Mouse (Mus musculus) layer of hippocampus, postnatal 14 days (tissue): ENCODE measurements at regions not wholly inside any gene's neighbourhood (a gene's known extent, or its start where the extent isn't known, plus 50 kb on each side); places are given as distances from the start of the nearest gene placed in this dataset.

Experiments used
- DNase-seq, 2 experiments: peaks; one replicate each; pipeline ENCODE4 v3.0.0; 2021 to 2022; ENCODE audit warnings: low spot score in 2 of 2, mixed read lengths in 1 of 2

- no peak for DNase-seq
Measured at GRCm38 (mm10) chr14:58822938-58823337, 319.8 kb downstream of the 1700129C05Rik start.

- peak in 1 of 2 experiments; percentile 11 for DNase-seq
Measured at GRCm38 (mm10) chr14:58817961-58818504, 324.7 kb downstream of the 1700129C05Rik start.

GRCm38 (mm10) chr14:58816540-58816876 is 326.2 kb downstream of the 1700129C05Rik start:
- DNase-seq: no peak

GRCm38 (mm10) chr14:58815616-58816539 is 326.8 kb downstream of the 1700129C05Rik start:
- DNase-seq: no peak

- no peak for DNase-seq
Measured at GRCm38 (mm10) chr14:58812585-58812984, 330.1 kb downstream of the 1700129C05Rik start.

- DNase-seq: no peak
Measured at GRCm38 (mm10) chr14:58801402-58801861, 341.3 kb downstream of the 1700129C05Rik start.

- no peak for DNase-seq
Measured at GRCm38 (mm10) chr14:58788190-58788945, 354.3 kb downstream of the 1700129C05Rik start.

- no peak for DNase-seq
Measured at GRCm38 (mm10) chr14:58787618-58788017, 355.1 kb downstream of the 1700129C05Rik start.

- DNase-seq: peak; percentile 9 to 12
Measured at GRCm38 (mm10) chr14:58786791-58787491, 355.8 kb downstream of the 1700129C05Rik start.

GRCm38 (mm10) chr14:58783201-58783600 is 359.5 kb downstream of the 1700129C05Rik start:
- DNase-seq: no peak

- no peak for DNase-seq
Measured at GRCm38 (mm10) chr14:58780306-58780705, 362.4 kb downstream of the 1700129C05Rik start.

GRCm38 (mm10) chr14:58778675-58779074 is 364.0 kb downstream of the 1700129C05Rik start:
- no peak for DNase-seq

GRCm38 (mm10) chr14:58761291-58761690 is 381.4 kb downstream of the 1700129C05Rik start:
- no peak for DNase-seq

- no peak for DNase-seq
Measured at GRCm38 (mm10) chr14:58759759-58760158, 382.9 kb downstream of the 1700129C05Rik start.

- DNase-seq: no peak
Measured at GRCm38 (mm10) chr14:58753781-58754180, 388.9 kb downstream of the 1700129C05Rik start.

- no peak for DNase-seq
Measured at GRCm38 (mm10) chr14:58753136-58753535, 389.6 kb downstream of the 1700129C05Rik start.

GRCm38 (mm10) chr14:58726418-58726817 is 416.3 kb downstream of the 1700129C05Rik start:
- DNase-seq: no peak

GRCm38 (mm10) chr14:58714856-58715255 is 427.8 kb downstream of the 1700129C05Rik start:
- DNase-seq: peak in 1 of 2 experiments; percentile 15

- DNase-seq: peak in 1 of 2 experiments; percentile 26
Measured at GRCm38 (mm10) chr14:58709861-58710260, 432.8 kb downstream of the 1700129C05Rik start.

- no peak for DNase-seq
Measured at GRCm38 (mm10) chr14:58709281-58709680, 433.4 kb downstream of the 1700129C05Rik start.

GRCm38 (mm10) chr14:58701765-58702164 is 440.9 kb downstream of the 1700129C05Rik start:
- peak; percentile 27 to 58 for DNase-seq
